Mouse (Mus musculus): ENCODE data around the gene Trappc11.

Trappc11 gene

GRCm38 (mm10) chr8:47533344-47534125 lies at the start of gene Trappc11, which contains the start of gene Rwdd4a:
TSS of gene Trappc11 (minus strand) at chr8:47533470.
TSS of gene Rwdd4a (plus strand) at chr8:47533664.
- DNase-seq (ENCODE audit: extremely low spot score, low read depth, low spot score): peak; percentile 96

- no peak for DNase-seq (ENCODE audit: extremely low spot score, low read depth, low spot score)
These were observed 48.2 kb upstream of the Trappc11 start for GRCm38 (mm10) chr8:47581454-47581853.

- DNase-seq (ENCODE audit: extremely low spot score, low read depth, low spot score): no peak
These were observed 40.2 kb upstream of the Trappc11 start for GRCm38 (mm10) chr8:47573482-47573881.

GRCm38 (mm10) chr8:47570161-47570560 lies 36.9 kb upstream of the Trappc11 start:
- DNase-seq (ENCODE audit: extremely low spot score, low read depth, low spot score): no peak

- no peak for DNase-seq (ENCODE audit: extremely low spot score, low read depth, low spot score)
These were observed 34.8 kb upstream of the Trappc11 start for GRCm38 (mm10) chr8:47568098-47568497.

- no peak for DNase-seq (ENCODE audit: extremely low spot score, low read depth, low spot score)
These were observed 33.3 kb upstream of the Trappc11 start for GRCm38 (mm10) chr8:47566551-47566950.

GRCm38 (mm10) chr8:47560801-47561200 lies 27.5 kb upstream of the Trappc11 start:
- DNase-seq (ENCODE audit: extremely low spot score, low read depth, low spot score): no peak

- no peak for DNase-seq (ENCODE audit: extremely low spot score, low read depth, low spot score)
These were observed 25.0 kb upstream of the Trappc11 start for GRCm38 (mm10) chr8:47558274-47558673.

GRCm38 (mm10) chr8:47556446-47556845 lies 23.2 kb upstream of the Trappc11 start:
- no peak for DNase-seq (ENCODE audit: extremely low spot score, low read depth, low spot score)

GRCm38 (mm10) chr8:47553613-47554012 lies 20.3 kb upstream of the Trappc11 start:
- DNase-seq (ENCODE audit: extremely low spot score, low read depth, low spot score): no peak

GRCm38 (mm10) chr8:47547102-47547501 lies 13.8 kb upstream of the Trappc11 start:
- no peak for DNase-seq (ENCODE audit: extremely low spot score, low read depth, low spot score)

GRCm38 (mm10) chr8:47544094-47544493 lies 10.8 kb upstream of the Trappc11 start:
- DNase-seq (ENCODE audit: extremely low spot score, low read depth, low spot score): no peak

- DNase-seq (ENCODE audit: extremely low spot score, low read depth, low spot score): no peak
These were observed 9.5 kb upstream of the Trappc11 start for GRCm38 (mm10) chr8:47542746-47543145.

GRCm38 (mm10) chr8:47538323-47538722 lies 5.1 kb upstream of the Trappc11 start:
- DNase-seq (ENCODE audit: extremely low spot score, low read depth, low spot score): no peak

GRCm38 (mm10) chr8:47528094-47528493 lies 5.2 kb downstream of the Trappc11 start:
- no peak for DNase-seq (ENCODE audit: extremely low spot score, low read depth, low spot score)

- no peak for DNase-seq (ENCODE audit: extremely low spot score, low read depth, low spot score)
These were observed 19.7 kb downstream of the Trappc11 start for GRCm38 (mm10) chr8:47513601-47514000.

GRCm38 (mm10) chr8:47510930-47511329 lies 22.3 kb downstream of the Trappc11 start:
- no peak for DNase-seq (ENCODE audit: extremely low spot score, low read depth, low spot score)

- DNase-seq (ENCODE audit: extremely low spot score, low read depth, low spot score): no peak
These were observed 27.8 kb downstream of the Trappc11 start for GRCm38 (mm10) chr8:47505431-47505830.

GRCm38 (mm10) chr8:47502546-47502945 lies 30.7 kb downstream of the Trappc11 start:
- DNase-seq (ENCODE audit: extremely low spot score, low read depth, low spot score): no peak

GRCm38 (mm10) chr8:47501994-47502393 lies 31.3 kb downstream of the Trappc11 start:
- no peak for DNase-seq (ENCODE audit: extremely low spot score, low read depth, low spot score)

GRCm38 (mm10) chr8:47495428-47495827 lies 37.8 kb downstream of the Trappc11 start:
- DNase-seq (ENCODE audit: extremely low spot score, low read depth, low spot score): no peak

- no peak for DNase-seq (ENCODE audit: extremely low spot score, low read depth, low spot score)
These were observed 38.6 kb downstream of the Trappc11 start for GRCm38 (mm10) chr8:47494602-47495153.

Measured in hindlimb bud, embryonic 11.5 days (tissue).